14 mouse cellular contexts compared by ENCODE assay signal in the genomic region with DNA sequence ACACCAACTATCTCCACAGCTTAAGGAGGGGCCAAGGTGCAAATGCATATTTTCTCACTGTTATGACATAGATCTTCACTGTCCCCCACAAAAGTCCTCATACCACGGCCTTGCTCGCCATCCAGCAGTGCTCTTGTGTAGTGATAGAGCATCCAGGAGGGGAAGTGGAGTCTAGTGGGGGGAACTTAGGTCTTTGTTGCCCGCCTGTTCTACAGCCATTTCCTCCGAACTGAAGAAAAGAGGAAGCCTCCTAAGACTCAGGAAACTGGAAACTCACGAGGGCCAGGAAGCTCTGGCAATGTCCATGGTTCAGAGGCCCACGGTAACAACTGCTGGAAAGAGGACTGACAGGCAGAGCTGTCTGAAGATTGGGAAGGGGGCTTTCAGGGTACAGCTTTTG.
"Had no signal": no experiment of that assay in that cellular context is flagged by ENCODE, and none has a peak within 500 bp of the region (broad histone marks: within the 10 kb centered on the region; RNA-seq: fewer than 3 reads in every experiment).

No protein-coding gene starts in this region.

- DNase-seq: kidney, adult 8-10 months; kidney, postnatal 36 days; layer of hippocampus, adult 9-11 months; layer of hippocampus, postnatal 36 days; liver, embryonic 13.5 days; lung, adult 18-20 months; right cerebral cortex, adult 18-20 months; right cerebral cortex, postnatal 4 days had no signal

- ATAC-seq: intestine, embryonic 16.5 days; midbrain, embryonic 13.5 days had no signal

- H3K4me3 ChIP-seq: limb, embryonic 15.5 days; liver, embryonic 13.5 days; megakaryocyte, embryonic 14.5 days; midbrain, embryonic 13.5 days; stomach, embryonic 15.5 days had no signal

- H3K9ac ChIP-seq: limb, embryonic 15.5 days; liver, embryonic 13.5 days; midbrain, embryonic 13.5 days; stomach, embryonic 15.5 days had no signal

- H3K27ac ChIP-seq: kidney, postnatal 0 days; limb, embryonic 15.5 days; liver, embryonic 13.5 days; midbrain, embryonic 13.5 days; stomach, embryonic 15.5 days had no signal

- H3K4me2 ChIP-seq: limb, embryonic 15.5 days; liver, embryonic 13.5 days; midbrain, embryonic 13.5 days; stomach, embryonic 15.5 days had no signal

- H3K4me1 ChIP-seq: liver, embryonic 13.5 days; midbrain, embryonic 13.5 days; stomach, embryonic 15.5 days had no signal

- H3K9me3 ChIP-seq: limb, embryonic 15.5 days; liver, embryonic 13.5 days; midbrain, embryonic 13.5 days; stomach, embryonic 15.5 days had no signal

- H3K36me3 ChIP-seq: limb, embryonic 15.5 days; liver, embryonic 13.5 days; midbrain, embryonic 13.5 days; stomach, embryonic 15.5 days had no signal

- H3K27me3 ChIP-seq: limb, embryonic 15.5 days; liver, embryonic 13.5 days; midbrain, embryonic 13.5 days; stomach, embryonic 15.5 days had no signal
